Mouse (Mus musculus): ENCODE measurements at regions not wholly inside any gene's neighbourhood (a gene's known extent, or its start where the extent isn't known, plus 50 kb on each side); places are given as distances from the start of the nearest gene placed in this dataset.

DNA sequence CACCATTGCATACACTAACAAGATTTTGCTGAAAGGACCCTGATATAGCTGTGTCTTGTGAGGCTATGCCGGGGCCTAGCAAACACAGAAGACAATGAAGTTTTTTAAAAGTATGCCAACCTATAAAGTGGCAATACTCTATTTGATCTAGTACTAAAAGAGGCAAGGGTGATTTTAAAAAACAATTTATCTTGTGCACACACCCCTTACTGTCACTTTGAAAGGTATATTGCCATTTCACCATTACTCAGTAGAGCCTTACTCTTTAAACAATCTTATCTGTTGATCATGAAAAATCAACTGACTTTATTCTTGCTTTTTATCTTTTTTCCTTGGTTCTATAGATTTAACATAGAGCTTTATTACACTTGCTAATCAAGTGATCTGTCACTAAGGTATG, 859.1 kb upstream of the Slc10a2 start:
- H3K36me3 ChIP-seq, result no peaks in the 10 kb centered on the region
- ATAC-seq (ENCODE audit: low FRiP score, low read depth), result no peak
- no peaks in the 10 kb centered on the region for H3K27me3 ChIP-seq
- H3K9ac ChIP-seq, result no peak overlapping the region
- no peak overlapping the region for H3K27ac ChIP-seq (replicated peaks)
- 97% methylated on average over 1 of the region's 1 CpGs for WGBS
- H3K4me2 ChIP-seq, result no peak overlapping the region
- H3K4me1 ChIP-seq (replicated peaks), result no peaks in the 10 kb centered on the region
- no peak overlapping the region for H3K4me3 ChIP-seq
- H3K9me3 ChIP-seq, result no peaks in the 10 kb centered on the region

GRCm38 (mm10) chr8:5938057-5938456, 832.9 kb upstream of the Slc10a2 start:
- Histone ChIP-seq H3K4me3 (no peak overlapping the region), H3K4me2 (no peak overlapping the region), H3K9ac (no peak overlapping the region), H3K27ac (replicated peaks) (no peak overlapping the region), H3K4me1 (replicated peaks) (no peaks in the 10 kb centered on the region), H3K36me3 (no peaks in the 10 kb centered on the region), H3K27me3 (no peaks in the 10 kb centered on the region), H3K9me3 (no peaks in the 10 kb centered on the region)
- 90% methylated on average over 3 of the region's 3 CpGs for WGBS
- no peak for ATAC-seq (ENCODE audit: low FRiP score, low read depth)

GRCm38 (mm10) chr8:5918136-5918535, 813.0 kb upstream of the Slc10a2 start:
- H3K27me3 ChIP-seq, result no peaks in the 10 kb centered on the region
- 77% methylated on average over 1 of the region's 1 CpGs for WGBS
- H3K4me3 ChIP-seq, result no peak overlapping the region
- no peak for ATAC-seq (ENCODE audit: low FRiP score, low read depth)
- no peak overlapping the region for H3K4me2 ChIP-seq
- H3K36me3 ChIP-seq, result no peaks in the 10 kb centered on the region
- H3K27ac ChIP-seq (replicated peaks), result no peak overlapping the region
- no peak overlapping the region for H3K9ac ChIP-seq
- no peaks in the 10 kb centered on the region for H3K4me1 ChIP-seq (replicated peaks)
- no peaks in the 10 kb centered on the region for H3K9me3 ChIP-seq
